Mouse (Mus musculus): Measurements from ENCODE around the gene Mrpl51.
A peak's percentile ranks its signal among the peaks of the same experiment; 100 is the strongest.

The Mrpl51 gene

DNA sequence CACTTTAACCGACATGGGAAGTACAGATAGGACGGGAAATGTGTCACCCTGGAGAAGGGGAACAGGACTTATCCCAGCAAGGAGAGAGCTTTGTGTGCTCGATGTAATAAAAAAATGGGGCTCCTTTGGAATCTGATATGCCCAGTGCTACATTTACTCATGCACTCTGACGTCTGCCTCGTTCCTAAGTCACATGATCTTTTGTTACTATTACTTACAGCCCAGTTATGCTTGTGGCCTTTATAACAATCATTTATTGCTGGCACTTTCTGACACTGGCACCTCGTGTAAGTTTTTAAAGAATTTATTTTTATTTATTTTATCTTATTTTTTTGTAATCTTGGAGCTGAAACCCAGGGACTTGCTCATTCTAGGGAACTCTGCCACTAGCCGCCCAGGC, 1.8 kb downstream of the Mrpl51 start:
- no peak for DNase-seq

DNA sequence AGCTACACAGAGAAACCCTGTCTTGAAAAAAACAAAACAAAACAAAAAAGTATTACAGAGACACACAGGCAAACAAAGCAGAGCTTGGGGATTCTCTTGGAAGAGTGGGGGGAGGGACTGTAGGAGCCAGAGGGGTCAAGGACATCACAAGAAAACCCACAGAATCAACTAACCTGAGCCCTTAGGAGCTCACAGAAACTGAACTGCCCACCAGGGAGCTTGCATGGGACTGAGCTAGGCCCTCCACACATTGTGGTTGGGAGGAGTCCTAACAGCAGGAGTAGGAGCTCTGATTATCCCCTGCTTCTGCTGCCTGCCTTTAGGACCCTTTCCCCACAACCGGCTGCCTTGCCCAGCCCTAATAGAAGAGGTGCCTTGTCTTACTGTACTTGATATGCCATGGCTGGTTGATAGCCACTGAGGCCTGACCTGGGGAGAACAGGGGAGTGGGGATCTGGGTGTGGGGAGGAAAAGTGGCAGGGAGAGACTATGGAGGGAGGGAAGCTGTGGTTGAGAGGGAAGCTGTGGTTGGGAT, 4.0 kb downstream of the Mrpl51 start:
- DNase-seq: no peak

DNA sequence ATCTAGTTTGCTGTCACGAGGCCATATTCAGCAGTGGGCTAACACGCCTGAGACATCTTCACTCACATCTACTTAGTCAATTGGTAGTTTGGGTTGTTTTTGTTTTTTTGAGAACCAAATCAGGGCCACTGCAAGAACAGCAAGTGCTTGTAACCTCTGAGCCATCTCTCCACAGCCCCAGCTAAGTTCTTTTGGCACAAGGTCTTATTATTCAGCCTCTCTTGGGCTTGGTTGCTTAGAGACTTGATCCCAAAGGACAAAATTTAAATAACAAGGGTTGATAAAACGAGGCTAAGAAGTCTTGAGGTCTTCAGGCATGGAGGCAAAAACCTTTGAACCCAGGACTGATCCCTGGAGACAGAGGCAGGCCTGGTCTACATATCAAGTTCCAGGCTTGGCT, 4.7 kb downstream of the Mrpl51 start:
- DNase-seq: no peak

DNA sequence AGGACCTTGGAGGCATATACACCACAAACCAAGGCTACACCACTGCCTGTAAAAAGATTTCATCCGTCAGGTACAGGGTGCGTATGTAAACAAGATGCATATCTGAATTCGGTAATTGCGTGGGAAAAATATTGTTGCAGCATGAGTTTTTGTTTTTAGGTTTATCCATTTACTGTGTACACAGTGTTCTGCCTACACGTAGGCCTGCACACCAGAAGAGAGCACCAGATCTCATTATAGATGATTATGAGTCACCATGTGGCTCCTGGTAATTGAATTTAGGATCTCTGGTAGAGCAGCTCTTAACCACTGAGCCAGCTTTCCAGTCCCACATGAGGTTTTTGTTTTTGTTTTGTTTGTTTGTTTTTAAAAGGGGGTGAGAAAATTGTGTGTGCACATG, 5.6 kb downstream of the Mrpl51 start:
- no peak for DNase-seq

DNA sequence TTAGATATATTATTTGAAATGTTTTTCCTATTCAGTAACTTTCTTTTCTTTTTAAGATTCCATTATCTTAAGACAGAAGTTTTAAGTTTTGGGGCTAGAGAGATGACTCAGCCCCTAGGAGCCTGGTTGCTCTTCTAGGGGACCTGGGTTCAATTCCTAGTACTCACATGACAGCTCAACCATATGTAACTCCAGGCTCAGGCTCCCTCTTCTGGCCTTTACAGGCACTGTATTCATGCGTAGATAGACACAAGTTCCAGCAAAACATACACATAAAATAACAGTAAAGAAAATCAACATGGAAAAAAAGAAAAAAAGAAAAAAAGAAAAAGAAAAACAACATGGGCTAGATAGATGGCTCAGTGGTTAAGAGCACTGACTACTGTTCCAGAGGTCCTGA, 18.8 kb downstream of the Mrpl51 start:
- DNase-seq: no peak

DNA sequence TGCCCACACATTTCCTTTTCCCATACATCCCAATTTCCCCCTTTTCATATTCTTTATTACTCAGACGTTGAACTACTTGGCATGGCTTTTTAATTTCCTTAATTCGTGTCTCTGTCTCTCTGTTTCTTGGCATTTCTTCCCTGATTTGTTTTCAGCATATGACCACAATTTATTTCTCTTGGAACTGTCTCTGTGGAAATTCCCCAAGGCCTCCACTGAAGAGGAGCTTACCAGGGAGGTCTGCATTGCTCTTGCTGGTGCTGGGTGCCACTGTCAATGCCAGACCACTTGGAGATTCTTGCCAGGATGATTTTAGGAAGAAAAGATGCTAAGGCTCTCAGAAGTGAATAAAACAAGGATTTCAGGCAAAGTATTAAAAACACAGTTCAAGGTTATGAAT, 21.0 kb downstream of the Mrpl51 start:
- no peak for DNase-seq

DNA sequence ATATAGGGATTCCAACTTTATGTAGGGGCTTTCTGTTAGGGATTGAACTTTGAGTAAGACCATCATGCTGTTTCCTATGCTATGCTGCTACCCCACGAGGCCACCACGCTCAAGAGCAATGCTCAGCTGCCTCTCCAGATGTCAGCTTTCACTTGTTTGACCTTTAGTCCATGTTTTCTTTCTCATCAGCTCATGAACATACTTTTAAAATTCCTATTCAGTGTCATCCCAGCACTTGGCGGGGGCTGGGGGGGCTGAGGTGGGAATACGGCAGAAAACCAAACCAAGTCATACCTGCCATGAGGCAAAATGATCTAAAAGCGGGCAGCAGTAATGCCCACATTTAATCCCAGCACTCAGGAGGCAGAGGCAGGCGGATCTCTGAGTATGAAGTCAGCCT, 21.5 kb downstream of the Mrpl51 start:
- no peak for DNase-seq

DNA sequence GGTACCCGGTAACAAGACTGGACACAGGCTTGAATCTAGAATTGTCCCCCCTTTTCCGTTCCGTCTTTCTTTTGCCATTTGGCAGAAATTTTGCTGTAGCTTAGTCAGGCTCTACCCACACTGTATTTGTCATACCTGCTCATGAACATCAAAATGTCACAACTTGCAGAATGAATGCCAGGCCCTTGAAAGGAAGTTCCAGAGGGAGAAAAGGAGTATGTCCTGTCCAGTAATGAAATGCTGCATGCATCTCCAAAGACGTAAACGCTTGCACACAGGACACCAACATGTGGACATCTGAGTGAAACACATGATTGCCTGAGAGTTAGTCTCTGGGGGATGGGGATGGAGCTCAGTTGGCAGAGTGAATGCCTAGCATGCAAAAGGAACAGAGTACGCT, 22.1 kb downstream of the Mrpl51 start:
- no peak for DNase-seq

DNA sequence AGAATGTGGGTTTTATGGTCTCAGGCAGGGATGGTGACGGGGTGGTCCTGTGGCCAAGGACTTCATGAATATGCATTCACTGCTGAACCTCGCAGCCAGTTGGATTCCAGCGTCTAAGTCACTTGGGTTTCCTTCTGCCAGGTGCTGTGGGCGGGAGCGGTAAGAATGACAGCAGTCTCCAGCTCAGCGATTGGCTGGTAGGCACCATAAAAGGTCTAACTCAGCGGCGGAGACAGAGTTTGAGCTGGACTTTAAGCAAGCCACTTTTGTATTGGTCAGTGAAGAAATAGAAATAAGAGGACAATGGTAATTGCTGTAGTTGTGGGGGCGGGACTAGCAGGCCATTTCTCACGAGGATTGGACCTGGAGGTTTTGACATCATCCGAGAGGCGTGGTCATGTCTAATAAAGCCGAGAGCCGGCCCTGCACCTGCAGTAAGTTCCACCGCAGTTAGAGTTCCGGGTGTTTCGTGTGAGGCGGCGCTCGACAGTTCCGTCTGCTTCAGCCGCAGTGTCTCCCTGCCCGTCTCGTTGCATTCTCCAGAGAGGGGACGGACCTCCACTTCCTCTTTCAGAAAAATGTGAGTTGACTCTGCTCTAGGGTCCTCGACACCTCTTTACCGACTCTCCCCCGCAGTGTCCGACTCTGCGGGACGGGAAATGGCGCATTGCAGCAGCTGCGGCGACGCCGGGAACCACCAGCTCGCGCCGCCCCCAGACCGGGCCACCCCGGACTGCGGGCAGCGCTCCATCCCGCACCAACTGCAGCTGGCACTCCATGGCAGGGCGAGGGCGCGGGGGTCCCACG, 23.8 kb downstream of the Mrpl51 start, which contains the start of gene Vamp1:
TSS of gene Vamp1 (plus strand) at position 404 of the 807 bp plus-strand sequence.
- DNase-seq: peak; percentile 97 to 98

DNA sequence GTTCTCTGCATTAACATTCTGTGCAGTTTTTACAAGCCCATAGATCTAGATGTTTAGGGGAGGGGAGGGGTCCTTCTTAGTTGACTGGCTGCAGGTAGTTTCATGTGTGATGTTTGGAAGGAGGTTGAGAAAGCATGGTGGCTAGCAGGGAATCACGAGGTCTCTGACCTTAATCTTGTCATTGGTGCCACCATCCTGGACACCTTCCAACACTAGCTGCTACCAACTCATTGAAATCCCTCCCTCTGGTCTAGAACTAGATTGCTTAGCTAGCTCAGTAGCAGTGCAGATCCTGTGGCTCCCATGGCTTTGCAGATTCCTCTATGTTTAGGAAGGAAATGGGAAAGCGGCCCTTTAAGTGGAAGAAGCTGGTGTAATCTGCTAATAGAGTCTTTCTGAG, 25.3 kb downstream of the Mrpl51 start:
- DNase-seq: no peak

DNA sequence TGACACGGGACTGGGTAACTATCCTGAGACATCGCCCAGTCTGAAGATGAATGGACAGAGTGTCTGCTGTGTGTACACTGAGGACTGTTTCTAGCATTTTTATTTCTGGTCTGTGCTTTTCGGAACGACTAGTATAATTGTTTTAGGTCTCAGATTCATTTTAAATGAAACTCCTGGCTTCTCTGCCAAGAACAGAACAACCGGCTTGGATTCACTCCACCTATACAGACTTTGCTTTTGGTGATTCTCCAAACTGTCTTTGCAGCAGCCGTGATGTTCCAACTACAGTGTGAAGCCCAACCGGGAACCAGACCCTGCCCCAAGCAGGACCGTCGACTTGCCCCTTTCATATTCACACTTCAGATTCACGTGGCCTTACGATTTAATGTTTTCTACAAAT, 26.3 kb downstream of the Mrpl51 start:
- no peak for DNase-seq

DNA sequence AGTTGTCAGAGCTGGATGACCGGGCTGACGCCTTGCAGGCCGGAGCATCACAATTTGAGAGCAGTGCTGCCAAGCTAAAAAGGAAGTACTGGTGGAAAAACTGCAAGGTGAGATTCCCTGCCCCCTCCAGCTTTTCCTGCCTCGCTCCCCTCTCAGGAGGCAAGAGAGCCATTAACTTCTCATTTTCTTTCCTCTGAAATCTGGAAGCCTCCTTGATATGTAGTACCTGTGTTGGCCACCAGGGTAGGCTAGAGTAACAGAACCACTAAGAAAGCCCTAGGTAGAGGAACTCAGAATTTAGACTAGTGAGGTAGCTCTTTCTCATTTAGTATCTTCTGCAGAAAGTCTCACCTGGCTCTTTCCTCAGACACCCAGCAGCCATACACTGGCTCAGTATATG, 27.4 kb downstream of the Mrpl51 start:
- DNase-seq: peak in 1 of 2 experiments; percentile 83

DNA sequence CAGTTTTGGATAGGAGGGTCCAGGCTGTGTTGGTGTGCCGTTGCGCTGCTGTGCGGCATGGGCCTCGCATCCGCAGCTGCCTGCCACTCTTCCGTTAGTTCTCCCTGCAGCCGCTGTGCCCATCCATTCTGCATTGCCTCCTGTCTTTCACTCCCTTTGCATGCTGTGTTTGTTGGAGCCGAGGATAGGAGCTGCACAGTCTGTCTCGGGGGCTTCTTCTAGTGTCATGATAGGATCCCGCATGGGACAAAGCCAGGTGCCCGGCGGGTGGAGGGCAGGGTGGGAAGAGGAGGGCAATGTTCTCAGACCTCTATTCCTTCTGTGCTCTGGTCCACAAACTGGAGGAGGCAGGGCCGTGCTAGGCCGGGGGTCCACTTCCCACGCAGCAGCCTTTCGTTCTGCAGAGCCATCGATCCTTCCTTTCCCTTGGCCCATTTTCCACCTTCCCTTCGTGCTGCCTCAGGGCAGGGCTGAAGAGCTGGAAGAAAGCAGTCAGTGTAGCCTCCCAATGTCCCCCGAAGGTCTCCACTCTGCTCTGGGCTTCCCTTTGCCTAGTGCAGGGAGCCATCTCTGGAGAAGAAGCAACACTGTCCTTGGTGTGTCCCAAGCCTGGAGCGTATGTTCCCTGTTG, 29.6 kb downstream of the Mrpl51 start:
- no peak for DNase-seq

DNA sequence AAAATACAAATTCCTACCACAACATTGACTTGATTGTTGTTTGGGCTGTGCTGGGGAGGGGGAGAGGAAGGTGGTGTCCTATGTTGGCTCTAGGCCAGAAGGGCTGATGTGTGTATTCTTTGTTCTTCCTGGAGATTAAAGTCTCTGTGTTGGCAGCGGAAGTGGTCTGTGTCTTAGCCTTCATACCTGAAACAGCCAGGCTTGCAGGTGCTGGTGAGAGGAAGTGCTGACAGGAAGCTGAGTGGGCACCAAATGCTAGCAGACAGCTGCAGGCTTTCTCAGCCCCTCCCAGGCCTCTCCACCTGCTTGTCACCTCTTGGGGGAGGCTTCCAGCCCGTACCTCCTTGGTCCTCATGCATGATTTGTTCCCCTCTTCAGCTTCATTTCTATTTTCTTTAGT, 30.5 kb downstream of the Mrpl51 start:
- peak in 1 of 2 experiments; percentile 31 for DNase-seq

DNA sequence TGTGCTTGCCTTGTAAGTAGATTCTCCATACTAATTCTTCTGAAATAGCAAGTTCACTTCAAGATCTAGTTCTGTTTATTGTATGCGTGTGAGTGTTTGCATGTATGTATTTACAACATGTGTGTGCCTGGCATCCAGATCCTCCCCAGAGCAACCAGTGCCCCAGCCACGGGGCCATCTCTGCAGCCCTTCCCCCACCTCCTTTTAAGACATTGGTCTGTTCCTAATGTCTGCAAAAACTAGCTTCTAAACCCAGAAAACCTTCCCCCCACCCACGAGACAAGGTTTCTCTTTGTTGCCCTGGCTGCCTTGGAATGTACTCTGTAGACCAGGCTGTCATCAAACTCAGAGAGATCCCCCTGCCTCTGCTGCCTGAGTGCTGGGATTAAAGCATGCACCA, 31.0 kb downstream of the Mrpl51 start:
- no peak for DNase-seq

DNA sequence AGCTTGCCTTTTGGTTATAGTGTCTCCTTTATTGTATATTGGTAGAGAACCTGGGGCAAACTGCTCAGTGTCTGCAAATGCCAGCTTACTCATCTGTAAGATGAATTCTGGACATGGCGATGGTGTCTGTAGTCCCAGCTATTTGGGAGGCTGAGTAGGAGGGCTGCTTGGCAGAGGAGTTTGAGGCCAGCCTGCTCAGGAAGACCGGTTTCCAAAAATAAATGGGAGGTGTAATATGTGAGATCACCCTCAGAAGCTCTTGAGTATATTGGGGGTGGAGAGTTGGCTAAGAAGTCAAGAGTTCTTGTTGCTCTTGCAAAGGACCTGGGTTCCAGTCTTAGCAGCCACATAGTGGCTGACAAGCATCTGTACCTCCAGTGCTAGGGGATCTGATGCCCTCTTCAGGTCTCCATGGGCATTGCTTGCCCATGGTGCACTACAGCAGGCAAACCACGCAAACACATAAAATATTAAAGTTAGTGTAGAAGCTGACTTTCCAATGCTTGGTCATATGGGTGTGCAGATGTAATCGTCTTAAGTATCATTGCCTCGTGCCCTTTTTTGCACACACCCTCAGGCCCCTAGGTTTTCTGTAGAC, 34.0 kb downstream of the Mrpl51 start:
- peak in 1 of 2 experiments; percentile 39 for DNase-seq

DNA sequence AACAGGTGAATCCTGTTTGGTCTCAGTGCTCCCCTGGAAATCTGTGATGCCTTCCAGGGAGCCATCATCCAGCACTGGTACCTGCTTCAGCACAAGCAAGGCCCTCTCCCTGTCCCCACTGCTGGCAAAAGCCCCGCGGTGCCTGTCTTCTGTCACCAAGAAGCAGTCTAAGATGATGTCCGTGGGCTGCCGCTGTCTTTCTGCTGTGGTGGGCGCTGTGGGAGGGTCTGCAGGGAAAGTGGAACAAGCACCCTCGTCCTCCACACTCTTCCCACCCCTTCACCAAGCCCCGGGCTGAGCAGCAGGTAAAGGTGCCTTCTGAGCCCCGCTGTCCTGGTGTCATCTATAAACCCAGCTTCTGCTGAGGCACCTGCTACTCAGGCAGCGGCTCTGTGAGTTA, 39.0 kb downstream of the Mrpl51 start:
- DNase-seq: no peak

DNA sequence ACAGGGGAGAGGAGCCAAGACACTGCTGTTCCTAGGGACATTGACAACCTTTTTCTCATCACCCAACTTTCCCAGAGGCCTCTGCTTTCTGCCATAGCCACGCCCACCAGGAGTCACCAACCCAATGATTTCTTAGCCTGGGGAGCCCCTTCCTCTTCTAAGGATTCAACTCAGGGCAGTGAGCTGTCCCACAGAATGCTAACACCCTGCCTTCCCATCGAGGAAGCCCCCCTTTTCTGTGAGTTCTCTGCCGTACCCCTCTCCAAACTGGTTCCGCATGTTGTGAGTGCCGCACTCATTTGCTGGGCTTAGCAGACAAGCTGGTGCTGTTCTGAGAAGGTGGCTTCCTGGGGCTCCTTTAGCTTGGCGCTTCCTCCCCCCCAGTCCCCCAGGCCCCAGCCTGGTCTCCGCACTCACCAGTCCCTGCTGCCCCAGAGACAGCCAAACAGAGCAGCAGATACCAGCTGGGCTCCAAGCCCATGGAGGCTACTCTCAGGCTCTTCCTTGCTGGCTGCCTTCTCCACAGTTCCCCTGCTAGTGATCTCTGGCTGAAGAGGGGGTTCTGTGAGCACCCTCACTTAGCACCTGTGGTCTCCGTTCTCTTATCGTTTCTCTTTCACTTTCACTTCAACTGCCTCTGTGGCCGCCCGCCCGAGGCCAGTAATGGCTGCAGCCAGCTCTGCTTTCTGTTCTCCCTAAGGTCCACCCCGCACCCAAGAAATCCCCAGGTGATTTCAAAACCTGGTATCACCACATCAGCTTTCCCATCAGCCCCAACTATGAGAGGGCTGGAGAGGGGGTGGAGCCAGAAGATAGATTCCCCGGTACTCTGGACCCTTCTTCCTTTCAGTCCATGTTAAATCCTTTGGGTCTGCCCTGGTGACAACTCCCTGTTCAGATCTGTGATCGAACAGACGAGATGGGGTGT, 39.8 kb downstream of the Mrpl51 start, which contains the start of gene Tapbpl:
TSS of gene Tapbpl (minus strand) at position 744 of the 928 bp plus-strand sequence.
- peak; percentile 70 to 76 for DNase-seq

DNA sequence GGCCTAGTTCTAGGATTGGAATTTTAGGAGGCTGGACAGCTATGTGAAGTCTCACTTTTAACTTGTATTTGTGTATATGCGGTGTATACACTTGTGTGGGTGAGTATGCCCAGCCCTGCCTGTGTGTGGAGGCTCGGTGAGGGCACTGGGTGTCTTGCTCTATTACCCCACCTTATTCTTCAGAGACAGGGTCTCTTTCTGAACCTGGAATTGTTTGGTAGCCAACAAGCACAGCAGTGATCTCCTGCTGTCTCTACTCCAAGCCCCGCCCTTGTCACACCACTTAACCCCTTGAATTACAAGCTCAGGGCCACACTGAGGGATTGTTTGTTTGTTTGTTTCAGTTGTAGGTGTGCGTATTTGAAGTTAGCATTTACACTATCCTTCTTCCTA, 40.4 kb downstream of the Mrpl51 start:
- DNase-seq: no peak

DNA sequence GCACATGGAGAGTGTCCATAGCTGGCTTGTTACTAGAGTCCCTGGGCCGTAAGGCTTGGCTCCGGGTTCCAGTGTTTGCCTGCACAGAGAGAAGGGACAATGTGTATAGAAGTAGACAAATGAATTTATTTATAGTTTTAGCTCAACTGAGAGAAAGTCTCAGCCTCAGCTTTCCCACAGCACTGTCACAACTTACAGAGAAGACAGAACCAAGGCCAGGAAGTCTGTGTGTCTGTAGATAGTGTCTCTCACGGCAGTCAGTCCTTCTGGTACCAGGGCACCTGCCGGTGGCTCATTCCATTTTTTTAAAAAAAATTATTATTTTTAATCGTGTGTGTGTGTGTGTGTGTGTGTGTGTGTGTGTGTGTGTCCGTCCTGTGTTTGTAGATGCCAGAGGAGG, 40.9 kb downstream of the Mrpl51 start:
- DNase-seq: no peak

DNA sequence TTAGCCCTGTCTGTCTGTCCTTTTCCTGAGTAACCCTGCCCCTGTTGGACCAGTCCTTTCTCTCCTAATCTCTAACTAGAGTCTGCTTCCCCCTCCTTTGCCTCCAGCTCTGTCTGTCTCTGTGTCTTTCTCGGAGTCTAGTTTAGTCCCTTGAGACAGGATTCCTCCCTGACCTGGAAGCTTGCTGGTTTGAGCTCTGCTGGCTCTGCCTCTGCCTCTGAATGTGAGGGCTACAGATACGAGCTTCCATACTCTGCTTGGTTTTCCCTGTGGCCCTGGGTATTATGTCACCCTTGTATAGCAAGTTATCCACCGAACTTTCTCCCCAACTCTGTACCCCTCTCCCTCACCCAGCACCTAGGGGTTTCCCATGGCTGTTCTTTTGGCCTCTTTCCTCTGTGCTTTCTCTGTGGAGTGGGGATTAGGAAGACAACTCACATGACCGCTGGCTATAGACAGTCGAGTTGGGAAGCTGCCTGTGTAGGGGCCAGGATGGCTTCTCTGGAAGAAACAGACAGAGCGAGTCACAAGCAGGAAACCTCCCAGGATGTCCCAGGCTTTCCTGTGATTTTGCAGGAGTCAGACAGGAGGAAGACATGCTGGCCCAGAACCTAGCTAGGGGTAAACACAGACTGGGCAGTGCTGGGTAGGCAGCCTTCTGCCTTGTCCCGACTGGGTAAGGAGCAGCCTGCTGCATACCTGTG, 42.4 kb downstream of the Mrpl51 start:
- DNase-seq: peak in 1 of 2 experiments; percentile 31

DNA sequence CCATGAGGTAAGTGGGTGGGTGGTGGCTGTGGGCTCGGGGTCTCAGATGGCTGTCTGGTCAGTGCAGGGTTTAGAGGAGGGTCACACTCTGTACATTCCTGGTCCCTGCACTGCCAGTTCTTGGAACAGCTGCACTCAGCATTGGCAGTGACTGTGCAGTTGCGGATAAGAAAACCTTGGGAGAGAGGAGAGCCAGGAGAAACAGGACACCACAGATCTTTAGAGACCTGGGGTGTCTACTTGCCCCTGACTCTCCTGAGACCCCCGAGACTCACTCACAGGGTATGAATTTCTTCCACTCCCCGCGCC, 42.9 kb downstream of the Mrpl51 start:
- DNase-seq: no peak
